Mouse (Mus musculus): ENCODE data around the gene Naa30. TPM values are rescaled to one million over a fixed set of nuclear protein-coding genes. Genes with fewer than 3 reads are reported as not detected.
"Not testable (repeated sequence)": the region's sequence is repeated elsewhere in the genome, so short reads cannot be mapped to it uniquely, and the experiment has no call there.

Naa30 gene
- total RNA-seq (2021) = 10 to 100 TPM; 35.9 to 42.6 TPM

GRCm38 (mm10) chr14:49171867-49172581 lies at the start of gene Naa30:
Gene Naa30 (plus strand): TSS chr14:49172226.
- peak; percentile 94 to 96 for DNase-seq

DNA sequence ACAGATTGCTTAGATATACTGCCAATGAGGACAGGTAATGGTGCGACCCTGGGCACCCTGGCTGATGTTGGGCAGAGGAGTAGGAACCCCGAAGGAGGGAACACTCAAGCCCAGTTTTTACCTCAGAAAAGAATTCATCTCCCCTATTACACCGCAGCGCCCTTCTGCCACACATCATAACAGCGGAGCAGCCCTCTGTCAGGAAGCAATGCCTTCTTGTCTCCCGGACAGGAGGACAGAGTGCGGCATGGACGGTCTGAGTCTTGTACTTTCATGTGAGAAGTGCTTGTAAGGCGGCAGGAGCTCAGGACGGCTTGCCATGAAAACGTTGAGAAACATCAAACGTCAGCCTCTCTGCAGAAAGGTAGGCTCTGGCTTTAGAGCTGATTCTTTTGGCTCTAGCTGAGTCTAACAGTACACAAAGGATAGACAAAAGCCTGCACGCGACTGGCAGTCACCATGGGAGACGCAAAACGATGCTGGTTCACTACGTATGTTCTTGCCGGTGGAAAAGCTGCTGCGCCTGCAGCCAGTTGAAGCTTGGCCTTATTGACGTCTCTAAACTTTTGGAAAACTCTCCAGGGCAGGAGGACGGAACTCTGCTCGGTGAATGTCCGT lies 44.8 kb upstream of the Naa30 start:
- peak; percentile 17 to 26 for DNase-seq

DNA sequence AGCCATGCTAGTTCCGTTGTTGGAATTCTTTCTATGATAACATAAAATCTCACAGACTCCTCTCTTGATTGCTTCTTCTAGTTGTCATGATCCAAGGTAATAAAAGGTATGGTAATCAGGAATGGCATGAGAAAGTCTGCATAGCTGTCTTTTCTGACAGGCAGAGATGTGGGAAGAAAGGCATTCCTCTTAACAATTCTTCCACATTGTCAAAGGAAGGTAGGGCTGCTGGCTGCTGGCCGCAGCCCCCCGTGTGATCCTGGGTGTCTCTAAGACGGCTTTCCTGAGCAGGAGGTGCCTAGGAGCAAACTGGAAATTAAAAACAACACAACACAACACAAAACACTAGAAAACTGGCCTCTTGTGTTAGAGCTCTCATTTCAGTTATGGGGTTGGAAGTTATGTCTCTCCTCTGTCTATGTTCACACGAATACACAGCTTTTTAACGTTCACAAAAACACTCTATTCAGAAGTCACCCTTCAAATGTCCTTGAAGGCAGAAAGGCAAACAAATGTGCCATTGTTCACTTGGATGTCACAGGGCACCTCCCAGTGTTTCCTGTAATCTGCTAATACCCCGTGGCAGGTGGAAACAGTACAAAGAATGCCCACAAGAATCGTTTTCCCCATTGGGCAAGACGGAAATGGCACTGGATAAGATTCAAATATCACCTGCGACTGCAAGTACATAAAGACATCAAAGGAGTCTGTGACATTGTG lies 43.3 kb upstream of the Naa30 start:
- DNase-seq = no peak

DNA sequence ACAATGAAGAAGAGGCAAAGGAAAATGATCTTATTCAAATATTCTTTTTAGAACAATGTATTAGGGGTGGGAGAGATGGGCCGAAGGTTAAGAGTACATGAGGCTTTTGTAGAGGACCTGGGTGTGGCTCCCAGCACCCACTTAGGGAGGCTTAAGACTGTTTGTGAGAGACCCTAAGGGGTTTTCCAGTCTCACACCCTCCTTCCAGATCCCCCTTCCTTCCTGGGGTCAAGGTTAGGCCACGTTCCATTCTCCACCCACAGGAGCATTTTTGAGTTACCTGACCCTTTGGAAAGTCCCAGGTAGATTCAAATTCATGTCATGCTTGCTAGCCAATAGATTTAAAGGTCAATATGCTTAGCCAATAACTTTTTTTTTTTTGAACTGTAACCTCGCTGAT lies 39.6 kb upstream of the Naa30 start:
- no peak for DNase-seq

DNA sequence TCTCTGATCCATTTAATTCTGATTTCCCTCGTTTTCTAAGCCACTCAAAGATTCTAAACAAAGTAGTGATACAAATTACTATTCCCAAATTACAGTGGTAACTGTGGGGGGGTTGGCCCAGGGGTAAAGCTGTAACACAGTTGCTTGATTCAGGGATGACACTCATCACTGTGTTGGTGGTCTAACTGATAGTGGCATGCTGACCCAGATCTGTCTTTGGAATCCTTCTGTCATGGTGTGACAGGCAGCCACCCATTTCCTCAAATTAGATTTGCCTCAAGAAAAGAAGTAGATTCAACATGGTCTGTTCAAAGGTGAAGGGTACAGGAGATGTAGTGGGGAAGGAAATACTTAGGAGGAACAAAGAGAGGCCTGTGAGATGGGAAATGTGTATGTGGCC lies 33.9 kb upstream of the Naa30 start:
- no peak for DNase-seq

- no peak for DNase-seq
These were observed 31.3 kb upstream of the Naa30 start for GRCm38 (mm10) chr14:49140756-49141155.

- DNase-seq = peak; percentile 19 to 54
These were observed 18.2 kb upstream of the Naa30 start for GRCm38 (mm10) chr14:49153801-49154200.

DNA sequence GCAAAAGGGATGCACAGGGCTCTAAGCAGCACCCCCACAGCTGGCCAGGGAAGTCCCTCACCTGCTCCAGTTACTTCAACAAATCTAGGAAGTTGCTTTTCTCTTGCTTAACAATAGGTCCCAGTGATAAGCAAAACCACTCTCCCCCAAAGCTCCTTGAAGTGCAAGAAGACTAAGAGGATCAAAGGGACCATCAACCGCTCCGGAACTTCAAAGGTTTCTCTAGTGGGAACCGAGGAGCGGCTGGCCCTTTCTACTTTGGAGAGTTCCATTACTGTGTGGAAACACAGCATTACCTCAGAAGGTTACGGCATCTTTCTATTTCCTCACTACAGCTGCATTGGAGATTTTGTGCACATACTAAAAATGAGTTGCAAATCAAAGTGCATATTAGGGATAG lies 16.5 kb upstream of the Naa30 start:
- no peak for DNase-seq

GRCm38 (mm10) chr14:49158143-49158925 lies 13.7 kb upstream of the Naa30 start:
- no peak for DNase-seq

DNA sequence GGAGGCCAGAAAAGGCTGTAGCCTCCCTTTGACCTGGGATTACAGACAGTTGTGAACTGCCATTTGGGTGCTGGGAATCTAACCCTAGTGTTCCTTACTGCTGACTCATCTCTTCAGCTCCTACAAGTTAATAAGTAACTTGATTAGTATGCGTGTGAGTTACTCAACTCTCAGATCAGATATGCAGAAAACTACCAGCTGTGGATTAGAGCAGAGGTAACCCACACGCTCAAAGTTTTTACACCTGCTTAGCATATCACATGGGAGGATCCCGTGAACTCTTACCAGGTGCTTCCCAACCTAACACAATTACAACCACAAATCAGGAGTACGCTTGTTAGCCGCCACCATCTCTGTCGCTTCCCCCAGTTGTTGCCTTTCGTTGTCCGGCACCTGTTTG lies 740 bp upstream of the Naa30 start:
- DNase-seq = no peak

DNA sequence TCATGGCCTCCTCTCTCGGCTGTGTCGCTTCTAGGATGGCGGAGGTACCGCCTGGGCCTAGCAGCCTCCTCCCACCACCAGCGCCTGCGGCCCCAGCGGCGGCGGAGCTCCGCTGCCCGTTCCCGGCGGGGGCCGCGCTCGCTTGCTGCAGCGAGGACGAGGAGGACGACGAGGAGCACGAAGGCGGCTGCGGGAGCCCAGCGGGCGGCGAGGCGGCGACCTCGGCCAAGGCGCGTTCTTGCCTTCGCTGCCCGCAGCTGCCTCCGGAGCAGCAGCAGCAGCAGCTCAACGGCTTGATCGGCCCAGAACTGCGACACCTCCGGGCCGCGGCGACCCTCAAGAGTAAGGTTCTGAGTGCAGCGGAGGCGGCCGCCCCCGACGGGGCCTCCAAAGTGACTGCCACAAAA lies 559 bp downstream of the Naa30 start:
- DNase-seq = peak; percentile 60 to 61

DNA sequence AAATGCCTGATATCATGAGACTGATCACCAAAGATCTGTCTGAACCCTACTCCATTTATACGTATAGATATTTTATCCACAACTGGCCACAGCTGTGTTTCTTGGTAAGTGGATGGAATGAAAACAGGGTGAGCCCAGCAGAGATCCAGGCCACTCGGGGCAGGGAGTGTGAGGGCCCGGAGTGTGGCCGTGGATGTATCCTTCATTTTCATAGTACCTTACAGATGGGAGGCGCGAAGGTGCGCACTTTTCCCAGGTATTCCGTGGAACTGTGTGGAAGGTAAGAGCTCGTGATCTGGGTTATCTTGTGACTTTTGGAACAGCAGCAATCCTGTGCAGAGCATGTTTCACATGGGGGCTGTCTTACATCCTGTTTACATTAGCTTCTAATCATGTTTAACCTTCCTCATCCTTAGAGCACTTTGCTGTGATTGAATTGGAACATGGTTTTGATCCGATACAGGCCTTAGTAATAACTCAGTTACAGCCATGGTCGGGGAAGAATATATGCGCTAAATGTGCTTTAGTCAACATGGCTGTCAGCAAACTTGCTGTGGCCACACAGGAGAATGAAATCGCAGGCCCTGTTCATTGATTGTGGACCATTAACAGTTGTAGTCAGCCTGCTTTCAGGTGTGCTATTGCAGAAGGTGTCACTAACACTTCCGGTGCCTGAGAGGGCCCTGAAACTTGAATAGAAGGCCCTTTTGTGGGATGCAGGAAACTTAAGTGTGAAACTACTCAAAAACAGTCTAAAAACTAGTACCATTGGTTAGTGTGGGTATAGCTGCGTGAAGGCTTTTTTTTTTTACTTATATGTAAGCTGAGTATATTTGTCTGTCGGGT lies 1.5 kb downstream of the Naa30 start:
- no peak for DNase-seq

DNA sequence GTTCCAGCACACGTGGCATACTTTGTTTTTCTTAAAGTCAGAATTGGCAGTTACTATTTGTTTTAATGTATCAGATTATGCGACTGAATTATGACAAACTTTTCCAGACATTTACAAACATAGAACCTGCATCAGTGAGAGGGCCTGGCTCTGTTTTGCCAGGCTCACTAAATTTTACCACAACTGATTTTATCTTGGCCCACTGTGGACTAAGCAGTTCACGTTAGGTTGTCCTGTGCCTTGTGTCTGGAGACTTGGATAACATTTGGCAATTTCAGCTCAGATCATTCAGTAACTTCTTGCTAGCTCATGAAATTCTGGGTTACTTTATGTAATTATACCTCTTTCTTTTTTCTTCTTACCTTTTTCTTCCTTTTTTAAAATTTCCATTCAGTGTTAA lies 7.7 kb downstream of the Naa30 start:
- no peak for DNase-seq

DNA sequence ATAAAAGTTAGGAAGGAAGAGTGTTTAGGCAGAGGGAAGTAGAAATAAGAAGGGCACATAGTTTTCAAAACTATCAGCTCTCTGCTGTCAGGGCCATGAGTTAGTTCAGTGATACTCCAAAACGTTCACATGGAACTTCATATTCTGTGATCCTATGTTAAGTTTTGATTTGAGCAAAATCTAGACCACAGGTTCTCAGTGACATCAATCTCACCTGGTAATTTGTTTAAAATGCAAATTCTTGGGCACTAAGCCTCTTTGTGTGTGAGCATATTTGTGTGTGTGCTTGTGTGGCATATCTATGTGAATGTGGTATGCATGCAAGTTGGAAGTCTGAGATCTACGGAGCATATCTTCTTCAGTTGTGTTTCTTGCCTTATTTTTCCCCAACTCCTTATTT lies 14.2 kb downstream of the Naa30 start:
- no peak for DNase-seq

GRCm38 (mm10) chr14:49197031-49197527 lies 25.1 kb downstream of the Naa30 start:
- no peak for DNase-seq

DNA sequence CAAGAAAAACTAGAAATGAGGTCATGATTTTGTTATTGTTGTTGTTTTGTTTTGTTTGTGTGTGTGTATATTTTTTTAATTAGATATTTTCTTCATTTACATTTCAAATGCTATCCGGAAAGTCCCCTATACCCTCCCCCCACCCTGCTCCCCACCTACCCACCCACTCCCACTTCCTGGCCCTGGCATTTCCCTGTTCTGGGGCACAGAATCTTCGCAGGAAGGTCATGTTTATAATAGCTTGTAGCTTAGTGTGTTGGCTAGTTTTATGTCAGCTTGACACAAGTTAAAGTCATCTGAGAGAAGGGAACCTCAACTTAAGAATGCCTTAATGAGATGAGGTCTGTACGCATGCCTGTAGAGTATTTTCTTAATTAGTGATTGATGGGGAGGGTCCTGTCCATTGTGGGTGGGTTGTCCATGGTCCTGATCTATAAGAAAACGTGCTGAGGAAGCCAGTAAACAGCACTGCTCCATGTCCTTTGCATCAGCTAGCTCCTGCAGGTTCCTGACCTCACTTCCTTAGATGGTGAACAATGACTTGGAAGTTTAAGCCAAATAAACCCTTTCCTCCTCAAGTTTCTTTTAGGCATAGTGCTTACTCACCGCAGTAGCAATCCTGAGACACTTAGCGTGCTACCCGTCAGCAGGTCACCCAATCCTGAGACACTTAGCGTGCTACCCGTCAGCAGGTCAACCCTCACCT lies 29.2 kb downstream of the Naa30 start:
- no peak for DNase-seq

DNA sequence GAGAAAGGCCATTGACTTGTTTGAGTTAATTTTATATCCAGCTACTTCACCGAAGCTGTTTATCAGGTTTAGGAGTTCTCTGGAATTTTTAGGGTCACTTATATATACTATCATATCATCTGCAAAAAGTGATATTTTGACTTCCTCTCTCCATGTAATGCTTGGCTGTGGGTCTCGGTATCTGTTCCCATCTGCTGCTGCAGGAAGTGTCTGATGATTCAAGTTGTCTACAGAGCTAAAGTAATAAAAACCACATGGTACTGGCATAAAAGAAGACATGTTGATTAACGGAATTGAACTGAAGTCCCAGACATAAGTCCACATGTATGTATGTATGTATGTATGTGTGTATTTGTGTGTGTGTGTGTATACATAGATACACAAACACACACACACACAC lies 38.2 kb downstream of the Naa30 start:
- not testable (repeated sequence) for DNase-seq

DNA sequence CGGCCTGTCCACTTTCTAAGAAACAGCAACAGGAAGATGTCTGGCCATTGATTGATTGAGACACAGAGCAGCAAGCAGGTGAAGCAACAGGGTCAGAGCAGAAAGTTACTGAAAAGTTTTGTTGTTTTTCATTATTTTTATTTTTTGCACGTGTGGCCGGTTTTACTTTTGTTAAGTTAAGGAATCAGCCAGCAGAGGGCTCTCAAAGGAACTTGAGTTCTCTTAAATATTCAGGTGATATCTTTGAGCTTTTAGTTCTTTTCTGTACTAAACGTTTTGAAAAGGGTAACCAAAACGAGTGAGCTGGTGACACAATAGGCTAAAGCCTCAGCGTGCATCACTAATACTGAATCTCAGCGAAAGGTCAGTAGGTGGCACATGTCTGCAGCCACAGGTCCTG lies 46.7 kb downstream of the Naa30 start:
- DNase-seq = no peak

DNA sequence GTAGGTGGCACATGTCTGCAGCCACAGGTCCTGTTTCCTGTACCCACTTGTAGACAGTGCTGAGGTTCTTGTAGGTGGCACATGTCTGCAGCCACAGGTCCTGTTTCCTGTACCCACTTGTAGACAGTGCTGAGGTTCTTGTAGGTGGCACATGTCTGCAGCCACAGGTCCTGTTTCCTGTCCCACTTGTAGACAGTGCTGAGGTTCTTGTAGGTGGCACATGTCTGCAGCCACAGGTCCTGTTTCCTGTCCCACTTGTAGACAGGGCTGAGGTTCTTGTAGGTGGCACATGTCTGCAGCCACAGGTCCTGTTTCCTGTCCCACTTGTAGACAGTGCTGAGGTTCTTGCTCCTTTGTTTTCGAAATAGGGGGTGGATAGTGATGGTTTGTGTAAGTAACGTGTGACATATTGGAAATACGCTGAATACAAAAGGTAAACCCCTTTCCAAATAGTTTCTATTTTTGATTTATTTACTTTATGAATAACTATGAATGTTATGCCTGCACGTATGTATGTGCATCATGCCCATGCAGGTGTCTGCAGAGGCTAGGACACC lies 47.5 kb downstream of the Naa30 start:
- DNase-seq = not testable (repeated sequence)

DNA sequence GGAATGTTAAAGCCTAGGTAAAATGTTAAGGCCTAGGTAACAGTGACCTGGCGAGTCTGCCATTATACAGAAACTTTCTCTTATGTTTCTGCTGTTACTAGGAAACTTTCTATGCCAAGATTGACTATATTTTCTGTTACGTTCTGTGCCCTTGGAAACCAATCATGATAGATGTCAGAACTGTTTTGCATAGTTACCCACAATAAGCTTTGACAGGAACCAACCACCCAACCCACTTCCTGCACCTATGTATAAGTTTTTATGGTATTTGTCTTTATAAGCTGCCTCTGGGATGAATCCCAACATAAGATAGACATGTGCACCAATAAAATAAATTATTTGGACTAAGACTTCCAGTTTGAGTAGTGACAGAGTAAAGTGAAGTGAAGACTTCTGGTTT lies 49.7 kb downstream of the Naa30 start:
- DNase-seq = no peak

DNA sequence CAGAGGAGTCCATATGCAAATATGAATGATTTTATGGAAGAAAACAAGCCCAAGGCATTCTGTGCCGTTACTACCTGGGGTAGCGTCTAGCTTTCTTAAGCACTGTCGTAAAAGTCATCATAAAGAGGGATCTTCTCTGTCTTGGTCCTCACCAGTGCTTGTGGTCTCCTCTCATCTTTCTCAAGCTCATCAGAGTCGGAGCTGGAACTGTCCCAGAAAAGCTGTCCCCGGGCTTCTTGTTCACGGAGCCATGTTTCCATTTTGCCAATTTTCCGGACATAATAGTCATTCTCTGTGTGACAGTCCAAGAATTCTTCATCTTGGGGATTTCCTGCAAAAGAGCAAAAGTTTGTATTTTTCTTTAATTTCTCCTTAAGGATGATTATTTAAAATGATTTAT lies 54.4 kb downstream of the Naa30 start:
- no peak for DNase-seq

Data from layer of hippocampus, postnatal 36 days (tissue).